Mouse (Mus musculus) thymus, adult 2 months (tissue): ENCODE measurements around the gene Gm10972. TPM values are rescaled to one million over a fixed set of nuclear protein-coding genes. Genes with fewer than 3 reads are reported as not detected.
"Not testable (repeated sequence)": the region's sequence is repeated elsewhere in the genome, so short reads cannot be mapped to it uniquely, and the experiment has no call there.

Experiments used
- DNase-seq: peaks from one replicate; pipeline ENCODE4 v3.0.0; 2021
- H3K27ac ChIP-seq: fragments of 200-500 bp; 2 replicates; pipeline ENCODE4 v1.5.1; 2012; ENCODE audit warnings: low read length, control low read depth; ENCODE audit not compliant: control insufficient read depth, insufficient read depth
- H3K27me3 ChIP-seq: fragments of 200-500 bp; 2 replicates; pipeline ENCODE4 v1.6.1; 2012; ENCODE audit warnings: mild to moderate bottlenecking, low read length, moderate library complexity, mixed read lengths; ENCODE audit not compliant: control insufficient read depth, insufficient read depth
- H3K36me3 ChIP-seq: fragments of 200-500 bp; 2 replicates; pipeline ENCODE4 v1.6.1; 2012; ENCODE audit warnings: mild to moderate bottlenecking, low read length, moderate library complexity; ENCODE audit not compliant: control insufficient read depth, insufficient read depth
- H3K4me1 ChIP-seq: fragments of 200-500 bp; replicated peaks from 2 replicates; pipeline ENCODE4 v1.6.1; 2012; ENCODE audit warnings: low read length; ENCODE audit not compliant: control insufficient read depth, insufficient read depth
- H3K4me3 ChIP-seq: fragments of 200-500 bp; 2 replicates; pipeline ENCODE4 v1.5.1; 2012; ENCODE audit warnings: mild to moderate bottlenecking, low read length, control low read depth, moderate library complexity; ENCODE audit not compliant: control insufficient read depth, insufficient read depth
- CTCF ChIP-seq: fragments of 200-500 bp; IDR thresholded peaks from 2 replicates; pipeline ENCODE4 v1.5.1; 2012; ENCODE audit warnings: mild to moderate bottlenecking, control low read depth, low read length, moderate library complexity, borderline replicate concordance; ENCODE audit not compliant: control insufficient read depth, poor library complexity, insufficient read depth; ENCODE audit errors: extremely low read depth
- POLR2A ChIP-seq: fragments of 200-500 bp; IDR thresholded peaks from 2 replicates; pipeline ENCODE4 v1.6.1; 2012; ENCODE audit warnings: mild to moderate bottlenecking, low read length, control low read depth, moderate library complexity; ENCODE audit not compliant: control insufficient read depth, poor library complexity, insufficient read depth; ENCODE audit errors: extremely low read depth
- WGBS: fragments of 180-500 bp; shearing (Covaris S2); methylation state at CpG from one replicate; pipeline ENCODE4 v1.1.7; 2018; 5-methylcytosine and 5-hydroxymethylcytosine counted together
- polyA plus RNA-seq: library from polyadenylated mRNA; depleted of rRNA; stranded (reverse); fragments of >200 nt; gene quantifications from 2 replicates; pipeline ENCODE4 v1.2.3, GENCODE M21; 2012

The Gm10972 gene
- polyA plus RNA-seq, 1 experiment: not detected

DNA sequence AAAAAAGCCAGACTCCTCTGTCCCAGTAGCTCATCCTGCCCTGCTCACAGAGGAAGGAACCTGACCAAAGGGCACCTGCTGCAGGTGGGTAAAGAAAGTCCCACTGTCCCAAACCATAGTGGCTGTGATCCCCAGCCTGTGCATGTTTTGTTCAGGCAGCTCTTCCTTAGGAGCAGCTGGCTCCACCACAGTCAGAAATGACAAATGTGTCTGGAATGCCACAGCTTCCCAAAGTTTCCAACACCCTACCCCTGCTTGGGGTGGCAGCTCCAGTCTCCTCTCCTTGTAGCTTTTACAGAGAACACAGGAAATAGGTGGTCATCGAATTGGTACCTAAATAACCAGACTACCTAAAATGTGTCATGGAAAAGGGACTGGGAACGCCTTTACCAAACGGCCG lies 18.6 kb upstream of the Gm10972 start:
- TF ChIP-seq POLR2A (no peak), CTCF (no peak)
- H3K27ac ChIP-seq: no peak overlapping the region
- WGBS: 97% methylated on average over 4 of the region's 4 CpGs
- H3K4me3 ChIP-seq: no peak overlapping the region
- no peaks in the 10 kb centered on the region for H3K4me1 ChIP-seq
- H3K36me3 ChIP-seq: no peaks in the 10 kb centered on the region
- DNase-seq: no peak
- H3K27me3 ChIP-seq: no peaks in the 10 kb centered on the region

DNA sequence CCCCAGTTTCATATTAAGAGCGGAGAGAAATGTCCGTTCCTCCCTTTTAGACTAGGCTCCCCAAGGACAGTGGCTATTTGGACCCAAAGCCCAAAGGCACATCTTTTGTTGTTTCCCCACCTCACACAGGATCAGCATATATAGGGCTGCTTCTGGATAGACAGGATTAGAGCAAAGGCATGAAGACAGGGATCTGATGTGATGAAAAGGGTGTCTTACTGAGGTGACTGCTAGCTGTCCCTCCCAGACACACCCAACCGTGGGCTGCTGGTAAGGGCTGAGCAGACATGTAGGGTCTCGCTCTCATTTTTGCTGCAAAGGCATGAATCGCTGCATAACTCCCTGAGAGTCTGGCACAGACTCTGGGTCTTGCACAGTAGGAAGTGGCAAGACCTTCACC lies 14.2 kb upstream of the Gm10972 start:
- no peaks in the 10 kb centered on the region for H3K36me3 ChIP-seq

DNA sequence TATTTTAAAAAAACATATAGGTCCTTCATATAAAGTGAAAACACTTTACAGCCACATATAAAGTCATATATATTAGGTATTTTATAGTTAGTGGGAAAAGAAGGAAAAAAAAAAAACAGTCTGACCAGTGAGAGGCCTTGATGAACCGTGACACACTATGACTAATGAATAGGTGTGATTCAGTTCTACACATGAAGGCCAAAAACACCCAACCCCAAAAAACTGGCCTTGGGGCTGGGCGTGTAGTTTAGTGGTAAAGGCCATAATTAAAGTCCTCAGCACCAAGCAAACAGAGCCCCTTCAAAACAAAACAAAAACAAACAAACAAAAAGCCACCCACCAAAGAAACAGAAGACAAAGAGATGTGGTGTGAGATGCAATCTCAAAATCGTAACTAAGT lies 13.0 kb upstream of the Gm10972 start:
- no peaks in the 10 kb centered on the region for H3K4me1 ChIP-seq
- no peaks in the 10 kb centered on the region for H3K36me3 ChIP-seq
- DNase-seq: no peak
- TF ChIP-seq CTCF (no peak), POLR2A (no peak)
- no peak overlapping the region for H3K27ac ChIP-seq
- 98% methylated on average over 3 of the region's 3 CpGs for WGBS
- no peak overlapping the region for H3K4me3 ChIP-seq
- no peaks in the 10 kb centered on the region for H3K27me3 ChIP-seq

More for the DNA sequence above, 14.2 kb upstream of the Gm10972 start:
- 97% methylated on average over 5 of the region's 5 CpGs for WGBS
- H3K27me3 ChIP-seq: no peaks in the 10 kb centered on the region
- no peaks in the 10 kb centered on the region for H3K4me1 ChIP-seq
- TF ChIP-seq CTCF: no peak
- TF ChIP-seq POLR2A: no peak
- DNase-seq: no peak
- H3K27ac ChIP-seq: no peak overlapping the region
- H3K4me3 ChIP-seq: no peak overlapping the region

DNA sequence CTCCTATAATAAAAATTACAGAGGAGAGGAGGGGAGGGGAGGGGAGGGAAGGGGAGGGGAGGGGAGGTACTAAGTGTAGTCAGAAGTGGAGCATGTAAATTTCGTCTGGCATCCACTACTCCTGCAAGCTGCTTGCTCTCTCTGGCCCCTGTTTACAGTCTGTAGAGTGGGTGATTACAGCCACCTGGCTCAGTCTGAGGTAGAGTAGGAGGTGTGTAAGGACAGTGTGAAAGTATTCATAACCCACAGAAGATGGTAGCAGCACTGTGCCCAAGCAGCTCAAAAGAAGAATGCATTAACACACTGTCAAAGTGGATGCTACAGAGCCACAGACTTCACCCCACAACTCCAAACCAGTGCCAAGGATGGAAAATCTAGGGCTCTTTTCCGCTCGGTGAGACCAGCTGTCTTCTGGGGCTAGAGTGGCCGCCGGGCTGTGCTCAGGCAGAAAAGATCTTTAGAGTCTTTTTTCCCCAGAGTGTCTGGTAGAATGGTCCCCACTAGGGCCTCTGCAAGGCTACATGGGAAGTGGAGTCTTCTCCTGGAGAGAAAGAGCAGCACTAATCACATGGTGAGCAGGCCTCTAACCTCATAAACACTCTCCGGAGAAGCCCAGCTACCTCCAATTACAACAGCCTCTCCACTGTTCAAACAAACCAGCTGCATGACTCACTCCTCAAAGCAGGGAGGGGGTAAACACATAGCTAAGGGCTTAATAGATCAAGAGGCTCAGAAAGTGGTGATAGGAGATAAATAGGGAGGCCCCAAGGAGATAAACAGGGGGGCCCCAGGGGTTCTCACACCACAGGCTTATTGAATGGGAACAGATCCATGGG lies 6.1 kb downstream of the Gm10972 start:
- Histone ChIP-seq H3K4me1 (0 out of 2 replicates have a peak, but pooled peaks cover 2% of the 10 kb centered on the region), H3K27ac (no peak overlapping the region), H3K36me3 (no peaks in the 10 kb centered on the region), H3K4me3 (no peak overlapping the region), H3K27me3 (no peaks in the 10 kb centered on the region)
- WGBS: 86% methylated on average over 6 of the region's 6 CpGs
- no peak for DNase-seq
- TF ChIP-seq POLR2A: no peak
- TF ChIP-seq CTCF: no peak

DNA sequence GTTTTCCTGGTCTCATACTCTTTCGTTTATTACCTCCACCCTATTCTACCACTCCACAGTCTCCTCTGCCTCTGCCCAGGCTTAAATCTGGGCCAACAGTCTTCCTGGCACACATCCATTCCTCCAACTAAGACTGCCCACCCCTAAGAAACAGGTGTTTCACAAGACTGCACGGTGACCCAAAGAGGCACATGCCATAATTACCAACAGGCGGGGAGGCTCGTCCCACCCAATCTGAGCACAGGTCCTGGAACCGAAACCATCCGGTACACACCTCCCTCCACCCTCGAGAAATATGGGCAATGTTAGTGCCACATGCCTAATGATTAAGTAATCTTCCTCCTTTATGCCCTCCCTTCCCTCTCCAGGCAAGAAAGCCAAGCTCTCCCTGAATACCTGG lies 7.5 kb downstream of the Gm10972 start:
- Histone ChIP-seq H3K27ac (no peak overlapping the region), H3K4me1 (0 out of 2 replicates have a peak, but pooled peaks cover 2% of the 10 kb centered on the region), H3K4me3 (no peak overlapping the region), H3K27me3 (no peaks in the 10 kb centered on the region), H3K36me3 (no peaks in the 10 kb centered on the region)
- 93% methylated on average over 7 of the region's 7 CpGs for WGBS
- TF ChIP-seq POLR2A (no peak), CTCF (no peak)
- DNase-seq: no peak

DNA sequence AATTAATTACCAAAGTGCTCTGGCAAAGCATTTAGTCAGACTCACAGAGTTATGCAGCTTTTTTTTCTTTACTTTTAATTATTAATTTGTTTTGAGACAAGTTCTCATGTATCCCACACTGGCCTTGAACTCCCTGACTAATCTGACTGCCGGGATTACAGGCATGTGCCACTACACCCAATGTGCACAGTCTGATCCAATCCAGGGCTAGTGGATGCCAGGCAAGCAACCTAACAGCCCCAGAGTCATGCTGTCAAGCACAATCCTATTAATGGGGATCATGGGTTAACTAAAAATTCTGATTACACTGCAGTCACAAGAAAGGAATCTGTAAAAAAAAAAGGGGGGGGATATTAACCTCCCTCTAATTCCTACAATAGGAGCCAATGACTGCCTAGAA lies 11.1 kb downstream of the Gm10972 start:
- H3K36me3 ChIP-seq, H3K4me1 ChIP-seq, H3K27ac ChIP-seq, DNase-seq, H3K4me3 ChIP-seq, H3K27me3 ChIP-seq: not testable (repeated sequence)
- 96% methylated on average over 1 of the region's 1 CpGs for WGBS

DNA sequence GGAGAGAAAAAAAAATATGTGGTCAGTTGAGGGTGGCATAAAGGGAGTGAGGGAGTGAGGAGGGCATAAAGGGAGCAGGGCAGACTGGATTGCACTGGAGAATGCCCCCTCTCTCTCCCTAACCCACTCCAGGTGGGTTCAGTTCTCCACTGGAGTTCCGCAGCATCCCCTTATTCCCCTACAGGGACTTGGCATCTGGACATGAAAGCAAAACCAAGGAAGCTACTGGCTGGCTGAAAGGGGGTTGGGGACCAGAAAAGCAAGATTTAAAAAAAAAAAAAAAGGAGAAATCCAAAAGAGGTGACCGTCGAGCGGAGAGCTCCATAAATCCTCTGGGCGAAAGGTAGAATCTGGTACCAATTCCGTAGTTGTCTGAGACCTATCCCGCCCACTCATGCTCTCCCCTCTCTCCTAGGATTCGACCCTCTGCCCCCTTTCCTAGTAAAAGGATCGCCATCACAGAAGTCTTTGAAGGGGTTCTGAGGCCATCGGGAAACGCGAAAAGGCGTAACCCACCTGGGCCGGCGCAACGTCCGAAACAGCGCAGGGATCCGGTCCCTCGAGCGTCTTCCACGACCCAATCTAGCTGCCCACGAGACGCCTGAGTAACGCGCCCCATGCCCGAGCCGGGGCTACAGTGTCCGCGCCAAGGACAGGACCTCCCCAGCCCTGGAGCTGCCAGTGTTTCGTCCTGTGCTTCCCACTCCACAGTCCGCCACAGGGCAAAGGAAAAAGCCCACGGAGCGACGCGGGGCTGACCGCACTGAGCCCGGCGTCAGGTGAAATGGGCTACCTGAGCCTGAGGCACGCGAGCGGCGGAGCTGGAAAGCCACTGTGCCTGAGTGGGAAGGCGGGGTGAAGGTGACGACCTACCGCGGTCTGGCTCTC lies 15.2 kb downstream of the Gm10972 start:
- H3K27me3 ChIP-seq, H3K27ac ChIP-seq, H3K4me1 ChIP-seq, DNase-seq, H3K36me3 ChIP-seq: not testable (repeated sequence)
- peak overlapping the region; percentile 54 for H3K4me3 ChIP-seq
- WGBS: 15% methylated on average over 25 of the region's 47 CpGs

DNA sequence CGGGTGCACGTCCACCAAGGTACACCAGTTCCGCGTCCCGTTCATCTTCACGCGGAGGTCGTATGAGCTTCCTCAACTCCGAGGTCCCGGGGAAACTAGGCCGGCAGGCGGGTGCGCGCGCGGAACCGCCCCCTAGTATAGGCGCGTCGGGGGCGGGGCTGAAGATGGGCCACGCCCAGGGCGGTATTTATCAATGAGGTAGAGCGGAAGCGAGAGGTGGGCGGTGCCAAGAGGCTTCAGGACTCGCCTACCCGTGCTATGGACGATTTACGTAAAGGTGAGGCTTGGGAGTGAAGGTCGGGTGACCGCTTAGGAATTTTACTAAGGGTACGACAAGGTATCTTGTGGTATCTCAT lies 15.8 kb downstream of the Gm10972 start, which contains the start of gene Tuft1:
Tuft1 (minus strand) TSS at position 133 of the 356 bp plus-strand sequence.
- not testable (repeated sequence) for H3K27ac ChIP-seq, H3K4me1 ChIP-seq, H3K27me3 ChIP-seq, H3K36me3 ChIP-seq
- DNase-seq: peak; percentile 87
- under 1% methylated on average over 23 of the region's 33 CpGs for WGBS
- H3K4me3 ChIP-seq: peak within 1 kb of the TSS; percentile 54

DNA sequence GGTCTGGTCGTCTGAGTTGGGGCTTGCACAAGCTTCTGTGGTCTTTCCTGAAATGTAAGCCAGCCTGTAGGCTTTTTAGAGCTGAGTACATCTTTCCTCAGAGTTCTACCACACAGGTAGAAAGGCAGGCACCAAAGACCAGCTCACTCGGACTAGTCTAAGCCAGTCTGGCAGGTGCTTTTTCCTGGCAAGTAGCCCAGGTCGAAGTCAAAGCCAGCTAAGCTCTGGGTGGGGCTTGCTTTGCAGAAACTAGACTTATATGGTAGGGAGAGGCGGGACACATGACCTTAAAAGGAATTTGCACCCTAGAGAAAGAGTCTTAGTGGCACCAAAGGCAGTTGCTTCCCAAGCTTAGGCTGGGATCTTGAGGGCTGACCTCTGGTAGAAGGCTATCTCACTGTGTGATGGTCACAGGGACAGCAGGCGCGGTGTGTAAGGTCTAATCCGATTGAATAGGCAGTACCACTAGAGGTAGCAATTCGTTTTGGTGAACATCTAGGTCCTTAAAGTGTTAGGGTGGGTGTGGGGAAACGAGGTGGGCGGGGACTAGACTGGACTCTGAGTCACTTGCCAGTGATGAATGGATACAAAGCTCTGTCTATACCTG lies 16.3 kb downstream of the Gm10972 start:
- DNase-seq: peak; percentile 7
- H3K27ac ChIP-seq, H3K36me3 ChIP-seq, H3K4me3 ChIP-seq, H3K27me3 ChIP-seq, H3K4me1 ChIP-seq: not testable (repeated sequence)
- WGBS: 38% methylated on average over 8 of the region's 10 CpGs
